Mouse (Mus musculus) intestine, postnatal 0 days (tissue): ENCODE data around the gene Inca1. TPM values are rescaled to one million over a fixed set of nuclear protein-coding genes. Genes with fewer than 3 reads are reported as not detected.

ENCODE experiments used
- ATAC-seq: fragments of 200-750 bp; cut with Nextera tagmentation; 2 replicates; pipeline ENCODE4 v1.8.0; 2017; ENCODE audit warnings: mild to moderate bottlenecking, moderate TSS enrichment, moderate library complexity
- H3K27ac ChIP-seq: fragments of 300-500 bp; sonication (generic); 2 replicates; pipeline ENCODE4 v1.5.1; 2014; ENCODE audit warnings: mild to moderate bottlenecking, low read depth, low read length, moderate library complexity
- H3K27me3 ChIP-seq: fragments of 300-500 bp; sonication (generic); replicated peaks from 2 replicates; pipeline ENCODE4 v1.6.1; 2014; ENCODE audit warnings: low read length, mixed read lengths; ENCODE audit not compliant: control insufficient read depth, insufficient read depth
- H3K36me3 ChIP-seq: fragments of 300-500 bp; sonication (generic); 2 replicates; pipeline ENCODE4 v1.6.1; 2014; ENCODE audit warnings: mild to moderate bottlenecking, moderate library complexity; ENCODE audit not compliant: control insufficient read depth, insufficient read depth
- H3K4me1 ChIP-seq: fragments of 300-500 bp; sonication (generic); replicated peaks from 2 replicates; pipeline ENCODE4 v1.6.1; 2014; ENCODE audit warnings: antibody characterized with exemption, low read length, mixed read lengths; ENCODE audit not compliant: control insufficient read depth, insufficient read depth
- H3K4me2 ChIP-seq: fragments of 300-500 bp; sonication (generic); replicated peaks from 2 replicates; pipeline ENCODE4 v1.6.1; 2014; ENCODE audit warnings: low read depth, mild to moderate bottlenecking, moderate library complexity
- H3K4me3 ChIP-seq: fragments of 300-500 bp; sonication (generic); 2 replicates; pipeline ENCODE4 v1.5.1; 2014; ENCODE audit warnings: low read depth, low read length
- H3K9ac ChIP-seq: fragments of 300-500 bp; sonication (generic); 2 replicates; pipeline ENCODE4 v1.6.1; 2014; ENCODE audit warnings: mild to moderate bottlenecking, low read depth, low read length
- H3K9me3 ChIP-seq: fragments of 300-500 bp; sonication (generic); 2 replicates; pipeline ENCODE4 v1.6.1; 2016; ENCODE audit warnings: mixed run types; ENCODE audit not compliant: control insufficient read depth
- CTCF ChIP-seq: sonication (generic); IDR thresholded peaks from 2 replicates; pipeline ENCODE4 v1.5.1; 2016; ENCODE audit warnings: low read depth, mild to moderate bottlenecking, control low read depth, antibody characterized with exemption, moderate library complexity
- whole genome bisulfite sequencing: fragments of 180-500 bp; shearing (Covaris S2); extraction: QIAGEN DNeasy Blood & Tissue Kit; methylation state at CpG from one replicate; pipeline ENCODE4 v1.1.7; 2014; 5-methylcytosine and 5-hydroxymethylcytosine counted together
- polyA plus RNA-seq: library from polyadenylated mRNA; unstranded; fragments of >200 nt; fragmentation: Nextera tagmentation; extraction: Ambion mirVana; gene quantifications from 2 replicates; pipeline ENCODE4 v1.2.1, GENCODE M21; 2015

Gene Inca1
- polyA plus RNA-seq, 1 experiment from 2014 or later: 2.8 TPM

GRCm38 (mm10) chr11:70646259-70646555 is 53.7 kb downstream of the Inca1 start:
- Histone ChIP-seq H3K9me3 (no peaks in the 10 kb centered on the region), H3K4me2 (peak overlapping the region; percentile 91), H3K36me3 (peaks cover 28% of the 10 kb centered on the region), H3K27ac (peak overlapping the region; percentile 98), H3K27me3 (no peaks in the 10 kb centered on the region), H3K4me1 (peaks cover 8% of the 10 kb centered on the region; the same call in 1 of the 2 replicates), H3K9ac (peak overlapping the region; percentile 78), H3K4me3 (peak overlapping the region; percentile 77)
- TF ChIP-seq CTCF: no peak
- ATAC-seq: peak; percentile 3; the same call in 1 of the 2 replicates
- WGBS: 8% methylated on average over 3 of the region's 3 CpGs

GRCm38 (mm10) chr11:70645461-70646258 is 54.3 kb downstream of the Inca1 start:
- no peak for ATAC-seq
- peaks cover 5% of the 10 kb centered on the region; the same call in 1 of the 2 replicates for H3K4me1 ChIP-seq
- no peaks in the 10 kb centered on the region for H3K27me3 ChIP-seq
- peak overlapping the region; percentile 91 for H3K4me2 ChIP-seq
- no peak for TF ChIP-seq CTCF
- H3K9me3 ChIP-seq: no peaks in the 10 kb centered on the region
- H3K4me3 ChIP-seq: peak overlapping the region; percentile 77
- 85% methylated on average over 12 of the region's 12 CpGs for WGBS
- peaks cover 23% of the 10 kb centered on the region for H3K36me3 ChIP-seq
- H3K27ac ChIP-seq: peak overlapping the region; percentile 98; the same call in 1 of the 2 replicates
- H3K9ac ChIP-seq: peak overlapping the region; percentile 78

- WGBS: 95% methylated on average over 8 of the region's 8 CpGs
- Histone ChIP-seq H3K4me2 (no peak overlapping the region), H3K36me3 (peaks cover 15% of the 10 kb centered on the region), H3K4me3 (no peak overlapping the region), H3K27me3 (no peaks in the 10 kb centered on the region), H3K27ac (no peak overlapping the region; the same call in 1 of the 2 replicates), H3K9ac (0 out of 2 replicates have a peak overlapping the region, but pooled peaks have one; percentile 11), H3K9me3 (no peaks in the 10 kb centered on the region), H3K4me1 (peaks cover 3% of the 10 kb centered on the region; the same call in 1 of the 2 replicates)
- ATAC-seq: no peak
- TF ChIP-seq CTCF: no peak
Measured at GRCm38 (mm10) chr11:70644564-70645103, 55.3 kb downstream of the Inca1 start.

GRCm38 (mm10) chr11:70643051-70643450 is 56.9 kb downstream of the Inca1 start:
- peaks cover 3% of the 10 kb centered on the region; the same call in 1 of the 2 replicates for H3K4me1 ChIP-seq
- H3K9me3 ChIP-seq: no peaks in the 10 kb centered on the region
- no peaks in the 10 kb centered on the region for H3K27me3 ChIP-seq
- H3K4me2 ChIP-seq: no peak overlapping the region
- no peak overlapping the region for H3K9ac ChIP-seq
- no peak overlapping the region for H3K27ac ChIP-seq
- no peak for TF ChIP-seq CTCF
- 93% methylated on average over 6 of the region's 6 CpGs for WGBS
- H3K36me3 ChIP-seq: peaks cover 15% of the 10 kb centered on the region
- ATAC-seq: no peak
- no peak overlapping the region for H3K4me3 ChIP-seq

GRCm38 (mm10) chr11:70641241-70641640 is 58.7 kb downstream of the Inca1 start:
- WGBS: 83% methylated on average over 7 of the region's 7 CpGs
- peaks cover 15% of the 10 kb centered on the region for H3K36me3 ChIP-seq

GRCm38 (mm10) chr11:70639976-70640375 is 60.0 kb downstream of the Inca1 start:
- Histone ChIP-seq H3K4me1 (no peaks in the 10 kb centered on the region), H3K4me2 (no peak overlapping the region), H3K4me3 (no peak overlapping the region), H3K27ac (no peak overlapping the region), H3K27me3 (no peaks in the 10 kb centered on the region), H3K9me3 (no peaks in the 10 kb centered on the region), H3K9ac (no peak overlapping the region), H3K36me3 (peaks cover 13% of the 10 kb centered on the region)
- 76% methylated on average over 8 of the region's 8 CpGs for WGBS
- ATAC-seq: no peak
- no peak for TF ChIP-seq CTCF

More at GRCm38 (mm10) chr11:70641241-70641640, 58.7 kb downstream of the Inca1 start:
- Histone ChIP-seq H3K4me3 (no peak overlapping the region), H3K9ac (no peak overlapping the region), H3K4me2 (no peak overlapping the region), H3K27me3 (no peaks in the 10 kb centered on the region), H3K27ac (no peak overlapping the region), H3K9me3 (no peaks in the 10 kb centered on the region), H3K4me1 (peaks cover 3% of the 10 kb centered on the region; the same call in 1 of the 2 replicates)
- ATAC-seq: no peak
- no peak for TF ChIP-seq CTCF
